Mouse (Mus musculus): Measurements from ENCODE around the gene Atp7a. TPM values are rescaled to one million over a fixed set of nuclear protein-coding genes. Genes with fewer than 3 reads are reported as not detected.

The Atp7a gene
- polyA plus RNA-seq, 1 experiment from 2014 or later = 27.8 TPM

Other genes with a start within 250 kb of the Atp7a start
- 235 and 239 TPM in 2 replicates for gene Atrx, start 97.9 kb upstream of the Atp7a start, polyA plus RNA-seq (2016; fragmentation: Nextera tagmentation; extraction: Ambion mirVana)
- 36.8 and 37.5 TPM in 2 replicates for gene Magt1, start 15.4 kb upstream of the Atp7a start, polyA plus RNA-seq (2016; fragmentation: Nextera tagmentation; extraction: Ambion mirVana)
- gene Cox7b, start 11.6 kb upstream of the Atp7a start, polyA plus RNA-seq (2016; fragmentation: Nextera tagmentation; extraction: Ambion mirVana) = 288 and 289 TPM in 2 replicates
- 0.21 and 0.28 TPM in 2 replicates for gene Tlr13, start 115.9 kb downstream of the Atp7a start, polyA plus RNA-seq (2016; fragmentation: Nextera tagmentation; extraction: Ambion mirVana)
- 290 and 294 TPM in 2 replicates for gene Pgk1, start 159.8 kb downstream of the Atp7a start, polyA plus RNA-seq (2016; fragmentation: Nextera tagmentation; extraction: Ambion mirVana)
- gene Taf9b, start 193.9 kb downstream of the Atp7a start, polyA plus RNA-seq (2016; fragmentation: Nextera tagmentation; extraction: Ambion mirVana) = 12.4 and 14.2 TPM in 2 replicates
- not detected in 2 replicates for gene Fnd3c2, start 228.1 kb downstream of the Atp7a start, polyA plus RNA-seq (2016; fragmentation: Nextera tagmentation; extraction: Ambion mirVana)

Data from midbrain, embryonic 12.5 days (tissue).